Mouse (Mus musculus): Measurements from ENCODE around the gene Prmt9.

The Prmt9 gene

DNA sequence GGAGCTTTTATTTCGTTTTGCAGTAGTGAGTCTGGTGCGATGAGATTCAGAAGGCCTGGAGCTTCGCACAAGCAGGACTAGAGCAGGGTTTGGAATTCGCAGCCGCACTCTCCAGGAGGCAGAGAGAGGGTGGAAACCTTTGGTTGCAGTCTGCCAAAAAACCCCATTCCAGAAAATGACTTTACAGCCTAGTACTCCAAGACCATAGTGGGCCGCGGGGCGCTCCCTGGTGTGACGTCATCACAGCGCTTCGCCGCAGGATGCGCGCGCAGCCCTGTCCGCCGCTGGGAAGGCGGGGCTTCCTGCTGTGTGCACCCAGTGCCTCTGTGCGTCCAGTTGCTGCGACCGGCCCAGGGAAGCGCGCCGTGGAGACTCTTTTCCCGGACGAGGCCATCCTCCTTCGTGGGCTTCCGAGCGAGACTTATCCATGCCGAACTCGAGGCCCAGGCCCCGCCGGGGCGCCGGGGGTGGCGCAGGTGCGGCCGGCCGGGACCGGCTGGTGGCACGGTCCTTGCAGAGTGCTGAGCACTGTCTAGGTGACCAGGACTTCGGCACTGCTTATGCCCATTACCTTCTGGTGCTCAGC lies at the start of gene Prmt9:
Prmt9 (plus strand) TSS at position 277 of the 586 bp plus-strand sequence.
- DNase-seq (ENCODE audit: inconsistent age in 2 of 2, low spot score in 1 of 2), result peak; percentile 96 to 98

DNA sequence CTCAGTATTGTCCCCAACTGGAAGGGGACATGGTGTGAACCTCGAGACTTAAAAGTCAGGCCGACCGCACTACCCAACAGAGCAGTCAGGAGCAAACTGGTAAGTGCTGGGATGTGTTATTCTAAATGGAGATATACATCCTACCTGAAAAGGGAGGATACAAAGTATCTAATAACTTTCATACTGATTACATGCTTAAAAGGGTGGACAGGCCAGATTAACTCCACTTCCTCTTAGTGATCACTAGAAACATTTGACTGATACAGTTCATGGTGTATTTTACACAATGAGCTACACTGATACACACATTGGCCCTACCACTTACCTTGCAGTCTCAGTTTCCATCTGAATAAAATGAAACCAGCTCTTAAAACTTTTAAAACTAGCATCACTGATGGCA lies 48.9 kb upstream of the Prmt9 start:
- no peak for DNase-seq (ENCODE audit: inconsistent age in 2 of 2, low spot score in 1 of 2)

DNA sequence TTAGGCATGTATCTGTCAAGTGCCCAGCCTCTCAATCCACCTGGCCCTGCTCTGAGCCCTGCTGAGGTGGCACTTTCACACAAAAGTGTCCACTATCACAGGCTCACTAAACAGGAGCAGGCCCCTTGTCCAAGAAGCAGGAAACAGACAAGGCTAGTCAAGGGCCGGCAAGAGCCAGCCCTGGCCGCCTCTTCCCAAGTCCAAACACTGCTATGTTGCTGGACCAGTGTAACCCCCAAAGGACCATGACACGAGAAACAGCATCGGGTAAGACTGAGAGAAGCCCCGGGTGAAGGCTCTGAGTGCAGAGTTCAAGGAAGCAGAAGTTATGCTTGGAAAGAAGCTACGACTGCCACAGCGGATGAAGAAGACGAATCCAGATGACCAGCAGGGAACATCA lies 48.1 kb upstream of the Prmt9 start:
- no peak for DNase-seq (ENCODE audit: inconsistent age in 2 of 2, low spot score in 1 of 2)

DNA sequence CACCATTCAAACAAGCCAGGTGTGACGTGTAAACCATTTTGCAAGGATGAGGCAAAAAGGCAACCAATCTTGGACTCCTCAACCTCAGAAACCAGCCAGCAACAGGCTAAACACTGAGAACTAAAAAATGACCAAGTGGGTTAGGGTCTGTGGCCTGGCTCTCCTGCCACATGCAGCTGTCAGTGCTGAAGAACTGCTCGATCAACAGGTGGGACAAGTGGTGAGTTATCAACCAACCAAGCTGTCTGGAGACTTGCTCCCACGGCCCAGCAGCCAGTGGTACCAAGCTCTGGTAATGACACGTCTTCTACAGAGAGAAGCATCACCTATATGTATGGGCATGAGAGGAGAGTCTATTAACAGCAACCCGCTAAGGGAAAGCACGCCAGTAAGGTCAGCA lies 46.6 kb upstream of the Prmt9 start:
- DNase-seq (ENCODE audit: inconsistent age in 2 of 2, low spot score in 1 of 2), result no peak

DNA sequence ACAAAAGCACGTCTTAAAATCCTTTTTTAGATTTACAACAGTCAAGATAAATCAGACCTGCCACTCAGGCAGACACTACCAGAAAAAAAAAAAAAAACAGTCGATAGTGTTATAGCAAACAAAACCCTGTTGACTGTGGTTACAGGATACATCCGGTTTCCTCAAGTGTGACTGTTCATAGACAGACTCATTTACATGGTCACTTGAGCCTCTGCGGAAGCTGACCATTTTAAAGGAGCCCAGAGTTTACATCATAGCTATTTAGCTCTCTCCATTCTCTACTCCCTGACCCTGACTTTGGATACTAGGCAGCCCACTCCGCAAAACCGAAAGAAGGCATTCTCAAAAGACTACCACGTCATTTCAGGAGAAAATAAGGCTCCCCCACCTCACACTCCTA lies 42.7 kb upstream of the Prmt9 start:
- no peak for DNase-seq (ENCODE audit: inconsistent age in 2 of 2, low spot score in 1 of 2)

DNA sequence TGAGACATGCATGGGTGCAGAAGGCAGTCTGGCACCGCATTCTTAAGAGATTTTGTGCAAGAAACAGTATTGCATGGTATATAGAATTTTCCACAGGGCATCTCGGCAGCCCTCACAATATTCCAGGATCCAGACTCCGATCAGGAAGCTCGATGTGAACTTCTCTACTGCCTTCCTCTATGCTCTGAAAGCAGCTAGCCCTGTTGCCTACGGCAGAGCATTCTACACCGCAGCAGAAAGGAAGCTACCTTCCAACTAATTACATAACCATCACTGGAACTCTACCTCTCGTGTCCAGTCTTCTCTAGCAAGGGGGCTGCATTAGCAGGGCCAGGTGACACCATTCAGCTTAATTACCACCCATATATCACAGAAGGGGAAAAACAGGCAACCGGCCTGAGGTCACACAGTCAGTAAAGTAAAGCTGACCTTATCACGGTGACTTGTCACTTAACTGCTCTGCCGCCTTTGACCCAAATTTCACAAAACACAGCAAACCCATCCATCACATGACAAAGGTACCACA lies 41.6 kb upstream of the Prmt9 start:
- DNase-seq (ENCODE audit: inconsistent age in 2 of 2, low spot score in 1 of 2), result no peak

DNA sequence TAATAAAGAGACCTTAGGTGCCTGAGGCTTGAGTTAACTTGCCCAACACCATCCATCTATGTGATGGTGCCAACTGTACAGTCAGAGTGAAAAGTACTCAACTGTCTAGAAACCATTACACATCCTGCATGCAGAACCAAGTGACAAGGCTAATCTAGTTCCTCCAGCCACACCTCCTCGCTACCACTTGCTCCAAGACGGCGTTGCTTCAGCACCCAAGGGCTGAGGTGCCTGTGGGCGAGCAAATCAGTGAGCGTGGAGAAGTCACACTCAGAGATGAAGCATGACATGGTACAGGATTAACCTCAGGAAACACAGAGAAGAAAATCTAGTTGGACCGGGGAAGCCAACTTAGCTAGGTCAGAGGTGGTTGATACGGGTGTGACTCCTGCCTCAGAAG lies 40.2 kb upstream of the Prmt9 start:
- no peak for DNase-seq (ENCODE audit: inconsistent age in 2 of 2, low spot score in 1 of 2)

DNA sequence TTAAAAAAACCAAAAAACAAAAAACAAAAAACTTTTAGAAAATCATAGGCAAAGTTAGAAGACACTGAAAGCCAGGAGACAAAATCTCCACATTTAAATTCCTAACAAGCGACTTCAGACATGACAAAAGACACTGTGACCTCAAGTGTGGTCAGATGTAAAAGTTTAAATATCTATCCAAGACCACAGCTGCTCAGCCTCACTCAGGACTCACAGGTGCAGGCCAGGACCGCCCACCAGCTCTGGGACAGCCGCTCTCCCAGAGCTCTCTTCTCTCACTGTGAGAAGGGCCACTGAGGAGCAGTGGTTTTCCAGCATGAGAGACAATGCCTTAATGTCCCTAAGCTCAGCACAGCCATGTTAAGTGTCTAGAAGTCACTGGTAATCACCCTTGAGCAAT lies 38.8 kb upstream of the Prmt9 start:
- DNase-seq (ENCODE audit: inconsistent age in 2 of 2, low spot score in 1 of 2), result no peak

DNA sequence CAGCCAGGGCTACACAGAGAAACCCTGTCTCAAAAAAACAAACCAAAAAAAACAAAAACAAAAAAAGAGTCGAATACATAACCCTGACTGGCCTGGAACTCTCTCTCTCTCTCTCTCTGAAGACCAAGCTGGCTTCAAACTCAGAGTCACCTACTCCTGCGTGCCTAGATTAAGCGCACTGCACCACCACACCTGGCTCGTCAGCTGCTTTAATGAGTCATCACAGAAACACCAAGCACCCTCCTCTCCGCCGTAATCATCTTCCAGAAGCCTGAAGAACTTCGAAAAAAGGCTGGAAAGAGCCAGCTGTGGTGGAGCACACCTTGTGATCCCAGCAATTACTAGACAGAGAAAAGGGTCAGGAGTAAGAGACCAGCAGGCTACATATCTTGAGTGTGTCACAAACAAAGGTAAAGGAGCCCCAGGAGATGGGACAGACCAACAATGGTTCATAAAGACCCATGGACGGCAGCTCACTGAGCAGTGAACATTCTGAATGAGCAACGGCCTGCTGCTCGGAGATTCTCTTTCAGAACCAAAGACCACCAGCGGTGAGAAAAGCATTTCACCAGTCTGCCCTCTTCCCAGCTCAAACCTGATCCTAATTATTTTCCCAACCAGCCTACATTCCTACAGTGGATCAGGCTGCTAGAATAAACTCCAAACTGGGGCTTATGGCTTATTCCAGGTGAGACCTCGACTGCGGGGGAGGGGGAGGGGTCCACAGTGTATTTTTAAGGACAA lies 37.3 kb upstream of the Prmt9 start:
- DNase-seq (ENCODE audit: inconsistent age in 2 of 2, low spot score in 1 of 2), result no peak

DNA sequence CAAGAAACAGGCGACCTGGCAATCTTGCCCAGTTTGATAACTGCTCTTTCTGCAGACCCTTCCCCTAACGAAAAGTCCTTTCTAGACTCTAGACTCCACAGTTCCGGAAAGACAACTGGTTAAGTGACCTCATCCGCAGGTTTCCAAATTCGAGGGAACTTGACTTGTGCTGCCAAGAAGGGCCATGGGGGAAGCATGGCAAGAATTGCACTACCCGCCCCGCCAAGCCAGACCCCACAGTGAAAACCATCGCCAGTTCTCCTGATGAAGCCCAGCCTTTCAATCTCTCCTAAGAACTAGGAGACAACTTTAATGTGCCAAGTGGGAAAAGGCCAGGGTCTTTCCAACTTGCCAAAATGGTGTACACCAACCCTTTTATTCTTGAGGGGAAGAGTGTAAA lies 34.0 kb upstream of the Prmt9 start:
- DNase-seq (ENCODE audit: inconsistent age in 2 of 2, low spot score in 1 of 2), result no peak

DNA sequence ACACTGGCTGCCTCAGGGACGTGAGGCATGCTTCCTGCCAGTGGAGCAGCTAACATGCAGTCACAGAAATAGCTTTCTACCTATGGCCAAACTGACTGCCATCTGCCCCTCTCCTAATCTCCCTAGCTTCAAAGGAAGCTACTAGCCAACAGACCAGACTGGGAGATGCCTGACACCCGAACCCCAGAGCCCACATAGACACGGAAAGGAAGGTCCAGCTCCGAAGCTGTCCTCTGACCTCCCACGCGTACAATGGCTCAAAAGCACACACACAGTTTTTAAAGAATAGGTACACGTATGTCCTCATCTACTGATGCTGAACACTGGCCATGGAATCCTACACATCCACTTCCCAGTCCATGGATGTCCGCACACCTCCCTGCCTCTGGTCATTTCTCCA lies 33.4 kb upstream of the Prmt9 start:
- no peak for DNase-seq (ENCODE audit: inconsistent age in 2 of 2, low spot score in 1 of 2)

DNA sequence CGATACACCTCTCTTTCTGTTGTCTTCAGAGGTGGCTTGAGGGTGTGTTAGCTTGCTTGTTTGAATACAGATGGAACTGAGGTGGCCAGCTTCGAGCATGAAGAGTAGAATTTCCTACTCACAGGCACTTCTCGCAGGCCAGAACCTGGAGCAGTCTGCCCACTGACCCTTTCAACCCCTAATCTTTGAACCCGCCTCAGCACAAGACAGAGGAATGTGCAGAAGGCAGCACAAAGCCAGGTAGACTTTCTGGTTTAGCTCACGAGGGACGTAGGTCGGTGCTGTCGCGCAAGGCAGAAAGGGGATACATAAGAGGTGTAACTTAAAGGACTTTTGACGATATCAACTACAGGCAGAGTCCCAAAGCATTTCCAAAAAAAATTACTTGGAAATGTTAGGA lies 32.4 kb upstream of the Prmt9 start:
- DNase-seq (ENCODE audit: inconsistent age in 2 of 2, low spot score in 1 of 2), result peak; percentile 24 to 72

DNA sequence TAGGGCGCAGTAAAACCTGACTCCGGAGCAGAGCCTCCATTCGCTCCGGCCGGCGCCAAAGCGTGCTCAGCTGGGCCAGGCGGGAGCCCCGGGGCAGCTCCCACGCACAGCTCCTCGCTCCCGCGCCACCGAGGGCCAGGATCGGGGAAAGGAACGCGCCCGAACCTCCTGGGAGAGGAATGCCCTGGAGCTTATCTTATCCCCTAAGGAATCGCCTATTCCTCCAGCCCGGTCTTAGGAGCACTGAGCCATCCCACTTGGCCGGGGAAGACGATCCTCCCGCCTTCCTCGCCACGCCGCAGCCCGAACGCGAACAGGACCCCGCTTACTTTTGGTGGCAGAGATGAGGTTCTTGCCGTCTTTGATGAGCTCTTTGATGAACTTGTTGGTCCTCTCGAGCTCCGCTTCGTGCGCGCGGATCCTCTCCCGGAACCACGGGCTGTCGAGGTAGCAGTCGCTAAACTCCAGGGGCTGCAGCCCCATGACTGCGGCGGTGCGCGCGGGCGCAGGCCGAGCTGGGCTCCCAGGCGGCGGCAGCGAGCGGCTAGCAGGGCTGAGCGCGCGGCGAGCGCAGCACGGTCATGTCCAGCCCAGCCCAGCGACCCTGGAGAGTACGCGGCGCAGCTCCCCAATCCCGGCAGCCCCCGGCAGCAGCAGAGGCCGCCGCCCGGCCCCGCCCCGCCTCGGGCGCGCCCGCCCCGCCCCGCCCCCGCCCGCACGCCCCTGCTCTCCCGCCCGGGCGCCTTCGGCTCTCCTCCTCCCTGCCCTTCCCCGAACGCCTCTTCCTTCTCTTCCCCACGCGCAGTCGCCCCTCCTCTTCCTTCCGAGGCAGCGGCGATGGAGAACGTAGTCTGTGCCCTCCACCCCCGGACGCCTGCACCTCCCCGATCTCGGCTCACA lies 31.6 kb upstream of the Prmt9 start, which contains the start of gene Arhgap10:
Arhgap10 (minus strand) TSS at position 653 of the 900 bp plus-strand sequence.
- peak in 1 of 2 experiments; percentile 90 for DNase-seq (ENCODE audit: inconsistent age in 2 of 2, low spot score in 1 of 2)

DNA sequence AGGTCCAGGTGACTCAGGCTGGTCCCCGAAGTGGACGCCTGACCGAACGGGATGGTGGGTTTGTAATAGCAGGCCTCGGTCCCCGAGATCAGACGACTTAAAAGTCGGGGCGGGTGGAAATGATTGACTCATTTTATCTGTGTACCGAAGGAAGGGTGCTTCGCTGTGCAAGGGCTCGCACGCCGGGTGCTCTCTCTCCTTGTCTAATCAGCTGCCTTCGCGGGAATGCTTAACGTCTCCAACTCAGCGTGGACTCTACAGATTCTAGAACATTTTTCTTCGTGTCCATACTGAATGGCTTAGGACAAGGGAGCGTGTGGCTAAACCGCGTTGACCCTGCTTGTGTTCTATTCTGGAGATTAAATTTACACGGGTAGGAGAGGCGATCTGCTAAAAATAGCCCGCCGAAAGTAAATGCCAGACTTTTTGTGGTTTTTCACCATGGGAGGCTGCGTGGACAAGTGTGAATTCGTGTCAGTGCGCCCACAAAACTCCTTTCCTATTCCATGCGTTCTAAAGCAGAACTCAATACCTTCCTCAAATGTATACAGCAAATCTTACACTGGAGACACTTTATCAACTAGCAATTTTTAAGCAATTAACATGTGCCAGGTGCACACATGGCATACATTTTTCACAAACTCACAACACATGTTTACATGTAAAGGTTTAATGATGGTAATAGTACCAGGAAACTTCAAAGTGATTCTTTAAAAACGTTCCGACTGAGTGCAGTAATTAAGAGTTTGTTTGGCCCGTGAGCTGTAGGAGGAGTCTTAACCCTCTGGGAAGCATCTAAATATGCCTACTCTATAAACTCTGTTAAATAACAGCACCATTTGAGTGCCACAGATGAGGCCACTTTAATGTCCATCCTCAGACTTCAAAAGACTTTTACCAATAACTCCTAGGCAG lies 30.7 kb upstream of the Prmt9 start:
- DNase-seq (ENCODE audit: inconsistent age in 2 of 2, low spot score in 1 of 2), result peak in 1 of 2 experiments; percentile 96

DNA sequence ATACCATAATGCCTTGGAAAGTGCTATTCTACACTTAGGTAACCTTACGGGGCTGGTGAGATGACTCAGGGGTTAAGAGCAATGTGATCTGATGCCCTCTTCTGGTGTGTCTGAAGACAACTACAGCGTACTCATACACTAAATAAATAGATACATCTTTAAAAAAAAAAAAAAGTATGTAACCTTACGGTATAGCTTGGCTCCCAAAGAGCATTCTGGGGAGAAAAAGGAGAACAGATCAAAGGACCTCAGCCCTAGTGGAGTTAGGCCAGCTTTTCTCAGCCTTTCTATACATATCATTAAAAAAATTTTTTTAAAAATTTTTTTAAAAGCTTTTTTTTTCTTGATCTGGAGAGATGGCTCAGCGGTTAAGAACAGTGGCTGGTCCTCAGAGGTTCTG lies 28.6 kb upstream of the Prmt9 start:
- DNase-seq (ENCODE audit: inconsistent age in 2 of 2, low spot score in 1 of 2), result no peak

DNA sequence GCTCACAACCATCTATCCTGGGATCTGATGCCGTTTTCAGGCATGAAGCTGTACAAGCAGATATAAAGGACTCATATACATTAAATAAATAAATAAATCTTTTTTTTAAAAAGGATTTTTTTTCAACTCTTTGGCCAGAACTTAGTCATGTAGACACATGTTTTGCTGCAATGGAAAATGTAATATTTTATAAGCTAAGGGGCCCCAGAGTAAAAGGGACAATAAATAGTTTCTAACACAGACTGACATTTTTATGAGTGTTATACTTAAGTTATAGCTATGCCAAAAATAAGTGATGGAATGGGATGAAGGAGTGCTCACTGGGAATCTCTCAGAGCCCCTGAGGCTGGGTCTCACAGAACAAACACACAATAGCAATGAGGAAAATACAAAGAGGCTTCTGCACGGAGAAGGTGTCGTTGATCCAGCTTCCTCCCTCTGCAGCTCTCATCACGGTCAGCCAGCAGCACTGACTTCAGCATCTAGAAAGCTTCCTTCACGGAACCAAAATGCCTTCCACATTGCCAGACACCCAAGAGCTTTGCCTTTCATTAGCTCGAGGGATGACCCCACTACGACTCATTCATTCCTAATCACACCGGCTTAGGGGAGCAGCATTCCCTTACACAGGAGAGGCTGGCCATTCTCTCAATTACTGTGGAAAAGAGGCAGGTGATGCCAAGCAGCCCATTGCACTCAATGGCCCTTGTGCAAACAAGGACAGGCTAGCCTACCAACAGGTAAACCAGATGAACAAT lies 28.0 kb upstream of the Prmt9 start:
- peak in 1 of 2 experiments; percentile 21 for DNase-seq (ENCODE audit: inconsistent age in 2 of 2, low spot score in 1 of 2)

DNA sequence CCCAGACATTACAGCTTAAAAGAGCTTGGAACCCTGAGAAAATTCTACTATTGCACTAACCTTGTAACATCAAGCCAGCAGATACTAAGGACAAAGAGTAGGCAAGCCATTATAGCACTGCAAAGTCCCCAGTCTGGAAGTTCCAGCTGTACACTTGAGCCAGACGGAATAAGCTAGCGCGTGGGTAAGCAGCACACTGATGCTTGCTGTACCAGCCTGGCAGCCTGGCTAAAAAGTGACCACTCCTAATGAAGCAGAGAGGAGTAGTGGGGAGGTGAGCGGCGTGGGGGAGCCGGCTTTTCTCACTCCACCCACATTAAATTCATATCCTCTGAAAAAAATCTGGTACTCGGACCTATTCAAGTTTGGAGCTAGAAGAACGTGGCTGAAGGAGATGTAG lies 26.2 kb upstream of the Prmt9 start:
- DNase-seq (ENCODE audit: inconsistent age in 2 of 2, low spot score in 1 of 2), result peak in 1 of 2 experiments; percentile 43

DNA sequence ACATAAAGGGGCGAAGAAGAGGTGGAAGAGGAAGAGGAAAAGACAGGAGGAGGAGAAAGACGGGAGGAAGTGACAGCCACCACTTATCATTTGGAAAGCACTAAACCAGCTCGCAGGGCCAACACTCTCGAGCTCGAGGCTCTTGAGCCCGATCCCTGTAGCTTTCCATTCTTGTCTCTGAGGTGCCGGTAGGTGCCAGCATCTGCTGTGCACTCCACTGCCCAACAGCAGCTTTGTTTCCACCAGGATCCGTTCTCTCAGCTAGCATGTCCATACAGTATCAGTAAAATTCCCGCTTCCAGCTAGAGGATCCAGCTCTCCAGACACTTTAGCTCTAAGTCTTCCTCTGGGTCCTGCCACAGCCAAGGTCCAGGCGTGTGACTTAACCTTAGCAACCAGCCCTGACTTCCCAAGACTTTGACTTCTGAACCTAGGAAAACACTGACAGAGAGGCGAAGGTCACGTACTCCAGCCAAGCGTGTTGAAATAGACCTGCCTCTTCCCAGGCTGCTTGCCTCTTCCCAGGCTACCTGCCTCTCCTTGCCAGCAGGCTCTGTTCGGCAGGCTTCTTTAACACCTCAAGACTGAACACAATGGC lies 25.1 kb upstream of the Prmt9 start:
- DNase-seq (ENCODE audit: inconsistent age in 2 of 2, low spot score in 1 of 2), result peak; percentile 13 to 83

DNA sequence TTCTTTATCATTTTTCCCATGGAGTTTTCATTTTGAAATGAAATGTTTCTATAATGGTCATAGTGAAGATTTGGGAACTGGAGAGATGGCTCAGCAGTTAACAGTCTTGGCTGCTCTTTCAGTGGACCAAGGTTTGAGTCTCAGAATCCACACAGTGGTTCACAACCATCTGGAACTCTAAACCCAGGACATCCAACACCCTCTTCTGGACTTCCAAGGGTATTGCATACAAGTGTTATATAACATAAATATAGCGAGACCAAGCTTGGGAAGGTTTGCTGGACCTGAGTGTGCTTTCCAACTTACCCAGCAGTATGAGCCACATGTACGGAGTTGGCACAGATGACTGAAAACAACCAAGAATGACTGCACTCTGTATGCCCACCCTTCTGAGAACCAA lies 24.3 kb upstream of the Prmt9 start:
- peak in 1 of 2 experiments; percentile 33 for DNase-seq (ENCODE audit: inconsistent age in 2 of 2, low spot score in 1 of 2)
